Mouse (Mus musculus) heart, adult 2 months (tissue): ENCODE measurements around the gene Mxd4.

ENCODE experiments used
- CTCF ChIP-seq: fragments of 200-600 bp; IDR thresholded peaks from 2 replicates; pipeline ENCODE4 v1.8.1; 2022; ENCODE audit warnings: antibody characterized with exemption, mild to moderate bottlenecking, moderate library complexity
- EP300 ChIP-seq: fragments of 200-500 bp; IDR thresholded peaks from 2 replicates; pipeline ENCODE4 v1.6.1; 2011; ENCODE audit warnings: low read depth, low read length, control low read depth; ENCODE audit not compliant: insufficient read depth
- POLR2A ChIP-seq: fragments of 200-500 bp; IDR thresholded peaks from 2 replicates; pipeline ENCODE4 v1.6.1; 2011; ENCODE audit warnings: mild to moderate bottlenecking, low read depth, low read length, control low read depth; ENCODE audit not compliant: insufficient read depth

GRCm38 (mm10) chr5:34174021-34174420, 13.5 kb downstream of the Mxd4 start:
- TF ChIP-seq CTCF (no peak), EP300 (no peak), POLR2A (no peak)
